Mouse (Mus musculus): ENCODE results near the gene Slc39a5. TPM values are rescaled to one million over a fixed set of nuclear protein-coding genes. Genes with fewer than 3 reads are reported as not detected.
A peak's percentile ranks its signal among the peaks of the same experiment; 100 is the strongest.

Gene Slc39a5
- polyA plus RNA-seq, 1 experiment: 301 TPM

- H3K36me3 ChIP-seq (ENCODE audit: control insufficient read depth, insufficient read depth, low read length): peaks cover 48% of the 10 kb centered on the region
- H3K27ac ChIP-seq (ENCODE audit: insufficient read depth, low read depth, low read length): no peak overlapping the region
- no peak overlapping the region for H3K4me3 ChIP-seq (ENCODE audit: low read depth, low read length)
- no peaks in the 10 kb centered on the region for H3K4me1 ChIP-seq (ENCODE audit: control insufficient read depth, insufficient read depth, insufficient read length, low read length)
- no peak for TF ChIP-seq CTCF (IDR thresholded peaks at IDR 0.05; ENCODE audit: extremely low read depth, insufficient read length, insufficient replicate concordance, low read depth, low read length)
- no peak for TF ChIP-seq POLR2A (IDR thresholded peaks at IDR 0.05; ENCODE audit: low read depth, low read length)
- no peaks in the 10 kb centered on the region for H3K27me3 ChIP-seq (ENCODE audit: control insufficient read depth, insufficient read depth, low read length)
- 89% methylated on average over 3 of the region's 3 CpGs for WGBS
Observed at GRCm38 (mm10) chr10:128425260-128425659, 24.2 kb upstream of the Slc39a5 start.

- Histone ChIP-seq H3K27me3 (ENCODE audit: control insufficient read depth, insufficient read depth, low read length) (no peaks in the 10 kb centered on the region), H3K4me3 (ENCODE audit: low read depth, low read length) (no peak overlapping the region), H3K27ac (ENCODE audit: insufficient read depth, low read depth, low read length) (no peak overlapping the region), H3K36me3 (ENCODE audit: control insufficient read depth, insufficient read depth, low read length) (peaks cover 47% of the 10 kb centered on the region), H3K4me1 (ENCODE audit: control insufficient read depth, insufficient read depth, insufficient read length, low read length) (no peaks in the 10 kb centered on the region)
- WGBS: 40% methylated on average over 6 of the region's 7 CpGs
- TF ChIP-seq CTCF (IDR thresholded peaks at IDR 0.05; ENCODE audit: extremely low read depth, insufficient read length, insufficient replicate concordance, low read depth, low read length) (no peak), POLR2A (IDR thresholded peaks at IDR 0.05; ENCODE audit: low read depth, low read length) (no peak)
Observed at GRCm38 (mm10) chr10:128424604-128425003, 23.6 kb upstream of the Slc39a5 start.

- Histone ChIP-seq H3K4me1 (ENCODE audit: control insufficient read depth, insufficient read depth, insufficient read length, low read length) (no peaks in the 10 kb centered on the region), H3K4me3 (ENCODE audit: low read depth, low read length) (no peak overlapping the region), H3K36me3 (ENCODE audit: control insufficient read depth, insufficient read depth, low read length) (peaks cover 39% of the 10 kb centered on the region), H3K27ac (ENCODE audit: insufficient read depth, low read depth, low read length) (no peak overlapping the region), H3K27me3 (ENCODE audit: control insufficient read depth, insufficient read depth, low read length) (no peaks in the 10 kb centered on the region)
- 69% methylated on average over 5 of the region's 5 CpGs for WGBS
- TF ChIP-seq CTCF (IDR thresholded peaks at IDR 0.05; ENCODE audit: extremely low read depth, insufficient read length, insufficient replicate concordance, low read depth, low read length) (no peak), POLR2A (IDR thresholded peaks at IDR 0.05; ENCODE audit: low read depth, low read length) (no peak)
Observed at GRCm38 (mm10) chr10:128422426-128422825, 21.4 kb upstream of the Slc39a5 start.

- Histone ChIP-seq H3K27ac (ENCODE audit: insufficient read depth, low read depth, low read length) (peak overlapping the region; percentile 76), H3K36me3 (ENCODE audit: control insufficient read depth, insufficient read depth, low read length) (peaks cover 21% of the 10 kb centered on the region), H3K27me3 (ENCODE audit: control insufficient read depth, insufficient read depth, low read length) (no peaks in the 10 kb centered on the region), H3K4me1 (ENCODE audit: control insufficient read depth, insufficient read depth, insufficient read length, low read length) (peaks cover 18% of the 10 kb centered on the region; the same call in 1 of the 2 replicates), H3K4me3 (ENCODE audit: low read depth, low read length) (no peak overlapping the region)
- no peak for TF ChIP-seq CTCF (IDR thresholded peaks at IDR 0.05; ENCODE audit: extremely low read depth, insufficient read length, insufficient replicate concordance, low read depth, low read length)
- no peak for TF ChIP-seq POLR2A (IDR thresholded peaks at IDR 0.05; ENCODE audit: low read depth, low read length)
- 49% methylated on average over 5 of the region's 5 CpGs for WGBS
Observed at GRCm38 (mm10) chr10:128414848-128415247, 13.8 kb upstream of the Slc39a5 start.

GRCm38 (mm10) chr10:128413076-128413475, 12.0 kb upstream of the Slc39a5 start:
- peak overlapping the region; percentile 28; the same call in 1 of the 2 replicates for H3K27ac ChIP-seq (ENCODE audit: insufficient read depth, low read depth, low read length)

GRCm38 (mm10) chr10:128412558-128412957, 11.5 kb upstream of the Slc39a5 start:
- no peaks in the 10 kb centered on the region for H3K27me3 ChIP-seq (ENCODE audit: control insufficient read depth, insufficient read depth, low read length)
- WGBS: 16% methylated on average over 1 of the region's 1 CpGs
- no peak for TF ChIP-seq POLR2A (IDR thresholded peaks at IDR 0.05; ENCODE audit: low read depth, low read length)
- TF ChIP-seq CTCF (IDR thresholded peaks at IDR 0.05; ENCODE audit: extremely low read depth, insufficient read length, insufficient replicate concordance, low read depth, low read length): no peak
- no peak overlapping the region for H3K4me3 ChIP-seq (ENCODE audit: low read depth, low read length)
- peaks cover 16% of the 10 kb centered on the region for H3K36me3 ChIP-seq (ENCODE audit: control insufficient read depth, insufficient read depth, low read length)
- peaks cover 22% of the 10 kb centered on the region; the same call in 1 of the 2 replicates for H3K4me1 ChIP-seq (ENCODE audit: control insufficient read depth, insufficient read depth, insufficient read length, low read length)
- H3K27ac ChIP-seq (ENCODE audit: insufficient read depth, low read depth, low read length): peak overlapping the region; percentile 8; the same call in 1 of the 2 replicates

More at GRCm38 (mm10) chr10:128413076-128413475, 12.0 kb upstream of the Slc39a5 start:
- Histone ChIP-seq H3K27me3 (ENCODE audit: control insufficient read depth, insufficient read depth, low read length) (no peaks in the 10 kb centered on the region), H3K4me3 (ENCODE audit: low read depth, low read length) (no peak overlapping the region), H3K36me3 (ENCODE audit: control insufficient read depth, insufficient read depth, low read length) (peaks cover 14% of the 10 kb centered on the region), H3K4me1 (ENCODE audit: control insufficient read depth, insufficient read depth, insufficient read length, low read length) (peaks cover 22% of the 10 kb centered on the region; the same call in 1 of the 2 replicates)
- no peak for TF ChIP-seq CTCF (IDR thresholded peaks at IDR 0.05; ENCODE audit: extremely low read depth, insufficient read length, insufficient replicate concordance, low read depth, low read length)
- WGBS: 19% methylated on average over 1 of the region's 1 CpGs

GRCm38 (mm10) chr10:128412055-128412381, 11.0 kb upstream of the Slc39a5 start:
- WGBS: under 1% methylated on average over 14 of the region's 14 CpGs
- Histone ChIP-seq H3K27me3 (ENCODE audit: control insufficient read depth, insufficient read depth, low read length) (no peaks in the 10 kb centered on the region), H3K4me3 (ENCODE audit: low read depth, low read length) (peak overlapping the region; percentile 86), H3K4me1 (ENCODE audit: control insufficient read depth, insufficient read depth, insufficient read length, low read length) (peaks cover 22% of the 10 kb centered on the region; the same call in 1 of the 2 replicates), H3K36me3 (ENCODE audit: control insufficient read depth, insufficient read depth, low read length) (peaks cover 17% of the 10 kb centered on the region), H3K27ac (ENCODE audit: insufficient read depth, low read depth, low read length) (peak overlapping the region; percentile 66)
- TF ChIP-seq CTCF (IDR thresholded peaks at IDR 0.05; ENCODE audit: extremely low read depth, insufficient read length, insufficient replicate concordance, low read depth, low read length) (no peak), POLR2A (IDR thresholded peaks at IDR 0.05; ENCODE audit: low read depth, low read length) (no peak)
